Mouse (Mus musculus) lung, embryonic 14.5 days (tissue): ENCODE measurements at regions not wholly inside any gene's neighbourhood (a gene's known extent, or its start where the extent isn't known, plus 50 kb on each side); places are given as distances from the start of the nearest gene placed in this dataset.
A peak's percentile ranks its signal among the peaks of the same experiment; 100 is the strongest.

Experiments
- ATAC-seq: fragments of 200-750 bp; cut with Nextera tagmentation; 2 replicates; pipeline ENCODE4 v1.8.0; 2017; ENCODE audit warnings: mild to moderate bottlenecking, moderate TSS enrichment, moderate library complexity; ENCODE audit not compliant: insufficient read depth
- DNase-seq: peaks from one replicate; pipeline ENCODE4 v3.0.0-alpha.2; 2015
- H3K27ac ChIP-seq: fragments of 300-500 bp; sonication (generic); 2 replicates; pipeline ENCODE4 v1.5.1; 2014; ENCODE audit warnings: low read depth, mild to moderate bottlenecking, moderate library complexity
- H3K27me3 ChIP-seq: fragments of 300-500 bp; sonication (generic); 2 replicates; pipeline ENCODE4 v1.6.1; 2014; ENCODE audit warnings: low read length, control low read depth; ENCODE audit not compliant: insufficient read depth
- H3K36me3 ChIP-seq: fragments of 300-500 bp; sonication (generic); 2 replicates; pipeline ENCODE4 v1.6.1; 2014; ENCODE audit warnings: control low read depth; ENCODE audit not compliant: insufficient read depth
- H3K4me1 ChIP-seq: fragments of 300-500 bp; sonication (generic); 2 replicates; pipeline ENCODE4 v1.6.1; 2014; ENCODE audit warnings: antibody characterized with exemption, control low read depth; ENCODE audit not compliant: insufficient read depth
- H3K4me2 ChIP-seq: fragments of 300-500 bp; sonication (generic); 2 replicates; pipeline ENCODE4 v1.6.1; 2014; ENCODE audit warnings: mild to moderate bottlenecking
- H3K4me3 ChIP-seq: fragments of 300-500 bp; sonication (generic); 2 replicates; pipeline ENCODE4 v1.5.1; 2014; ENCODE audit warnings: low read depth, low read length
- H3K9ac ChIP-seq: fragments of 300-500 bp; sonication (generic); 2 replicates; pipeline ENCODE4 v1.6.1; 2014
- H3K9me3 ChIP-seq: fragments of 300-500 bp; sonication (generic); 2 replicates; pipeline ENCODE4 v1.6.1; 2016; ENCODE audit warnings: low read depth, low read length, control low read depth
- CTCF ChIP-seq: IDR thresholded peaks from 2 replicates; pipeline ENCODE4 v1.5.1; 2016; ENCODE audit warnings: antibody characterized with exemption, low read depth
- WGBS: fragments of 180-500 bp; shearing (Covaris S2); extraction: QIAGEN DNeasy Blood & Tissue Kit; methylation state at CpG from one replicate; pipeline ENCODE4 v1.1.7; 2014; 5-methylcytosine and 5-hydroxymethylcytosine counted together

DNA sequence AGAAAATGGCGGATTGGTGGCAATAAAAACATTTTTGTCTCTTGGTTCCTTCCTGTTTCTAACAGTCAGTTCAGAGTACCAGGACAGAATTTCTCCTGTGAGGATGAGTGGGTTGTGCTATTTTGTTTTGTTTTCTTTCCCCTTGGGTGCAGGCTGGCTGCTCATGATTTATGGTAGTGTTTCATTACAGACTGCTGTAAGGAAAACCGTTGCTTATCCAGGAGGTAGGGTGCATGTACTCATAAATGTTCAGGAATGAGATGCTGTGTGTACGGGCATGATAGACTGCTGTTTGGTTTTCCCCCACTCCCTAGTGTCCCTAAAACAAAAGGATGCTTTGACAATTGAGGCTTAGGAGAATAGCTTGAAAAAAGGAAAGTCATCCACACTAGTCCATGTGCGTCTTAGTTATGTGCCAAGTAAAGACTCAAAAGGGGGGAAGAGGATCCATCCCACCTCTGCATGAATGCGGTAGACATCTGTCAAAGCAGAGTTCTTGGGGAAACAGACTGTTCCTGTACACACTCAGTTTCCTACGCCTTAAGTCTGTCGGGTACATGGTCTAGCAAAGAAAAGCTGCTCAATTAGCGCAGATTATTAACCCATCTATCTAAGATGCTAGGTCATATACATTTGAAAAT lies 158.9 kb upstream of the Arid1b start:
- Histone ChIP-seq H3K27me3 (no peaks in the 10 kb centered on the region), H3K36me3 (no peaks in the 10 kb centered on the region), H3K9ac (no peak overlapping the region), H3K9me3 (no peaks in the 10 kb centered on the region), H3K4me2 (no peak overlapping the region), H3K4me1 (peaks cover 9% of the 10 kb centered on the region), H3K4me3 (no peak overlapping the region), H3K27ac (no peak overlapping the region)
- ATAC-seq (no peak), DNase-seq (no peak)
- TF ChIP-seq CTCF, result no peak
- 68% methylated on average over 8 of the region's 8 CpGs for WGBS

DNA sequence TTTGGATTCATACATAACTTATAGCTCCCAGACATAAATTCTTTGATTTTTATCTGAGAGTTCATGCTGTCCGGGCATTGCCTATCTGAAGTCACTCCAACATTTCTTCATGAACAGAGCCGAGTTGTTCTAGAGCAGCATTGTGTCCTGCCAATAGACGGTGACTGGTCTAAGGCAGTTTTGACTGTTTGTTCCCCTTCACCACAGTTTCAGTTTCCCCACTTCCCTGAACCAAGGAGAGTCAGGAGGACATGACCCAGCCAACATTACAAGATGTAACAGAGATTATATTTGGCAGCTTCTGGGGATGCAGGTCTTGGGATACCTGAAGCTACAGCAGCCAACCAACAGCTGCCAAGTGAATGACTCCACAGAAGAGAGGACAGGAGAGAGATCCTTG lies 154.0 kb upstream of the Arid1b start:
- DNase-seq, result no peak
- no peaks in the 10 kb centered on the region for H3K4me1 ChIP-seq
- H3K9me3 ChIP-seq, result no peaks in the 10 kb centered on the region
- 90% methylated on average over 3 of the region's 3 CpGs for WGBS
- no peak overlapping the region for H3K4me3 ChIP-seq
- H3K9ac ChIP-seq, result no peak overlapping the region
- H3K4me2 ChIP-seq, result no peak overlapping the region
- no peak for TF ChIP-seq CTCF
- H3K36me3 ChIP-seq, result no peaks in the 10 kb centered on the region
- no peak overlapping the region for H3K27ac ChIP-seq
- no peaks in the 10 kb centered on the region for H3K27me3 ChIP-seq
- ATAC-seq, result no peak

DNA sequence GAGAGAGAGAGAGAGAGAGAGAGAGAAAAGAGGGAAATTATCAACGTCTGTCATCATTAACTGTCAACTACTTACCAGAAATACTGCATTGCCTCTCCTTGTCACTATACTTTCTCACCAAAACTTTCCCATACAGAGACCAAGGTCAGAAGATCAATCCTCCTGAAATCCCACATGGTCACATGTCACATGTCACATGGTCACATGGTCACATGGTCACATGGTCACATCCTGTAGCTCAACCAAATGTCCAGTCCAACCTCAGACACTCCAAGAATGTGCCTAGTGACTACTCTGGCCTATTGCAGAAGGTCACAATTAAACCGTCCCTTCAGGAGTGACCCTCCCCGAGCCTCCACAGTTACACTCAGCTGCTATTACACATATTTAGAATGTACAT lies 135.8 kb upstream of the Arid1b start:
- no peak for TF ChIP-seq CTCF
- Histone ChIP-seq H3K9me3 (no peaks in the 10 kb centered on the region), H3K4me2 (no peak overlapping the region), H3K9ac (no peak overlapping the region), H3K27me3 (no peaks in the 10 kb centered on the region), H3K4me1 (no peaks in the 10 kb centered on the region), H3K4me3 (no peak overlapping the region), H3K27ac (no peak overlapping the region), H3K36me3 (no peaks in the 10 kb centered on the region)
- ATAC-seq (no peak), DNase-seq (no peak)
- 79% methylated on average over 3 of the region's 3 CpGs for WGBS

DNA sequence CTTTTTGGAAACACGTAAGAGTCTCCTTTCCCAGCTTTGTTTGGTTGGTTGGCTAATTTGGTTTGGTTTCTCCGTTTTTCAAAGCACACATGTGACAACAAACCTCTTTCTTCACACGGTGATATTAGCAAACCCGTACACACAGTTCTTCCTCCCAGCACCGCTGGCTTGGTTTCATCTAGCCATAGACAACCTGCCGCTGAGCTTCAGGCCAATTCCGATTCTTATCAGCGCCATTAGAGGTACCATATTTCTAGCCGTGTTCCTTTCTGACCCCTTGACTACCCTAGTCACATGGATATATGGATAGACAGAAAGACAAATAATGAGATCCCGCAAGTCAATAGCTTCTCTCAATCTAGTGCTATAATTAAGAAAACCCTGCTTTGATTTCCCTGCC lies 129.2 kb upstream of the Arid1b start:
- peaks cover 6% of the 10 kb centered on the region; the same call in 1 of the 2 replicates for H3K4me1 ChIP-seq
- WGBS, result 81% methylated on average over 10 of the region's 10 CpGs
- ATAC-seq, result no peak
- H3K4me3 ChIP-seq, result no peak overlapping the region
- no peaks in the 10 kb centered on the region for H3K27me3 ChIP-seq
- no peak for DNase-seq
- no peaks in the 10 kb centered on the region for H3K9me3 ChIP-seq
- TF ChIP-seq CTCF, result no peak
- no peaks in the 10 kb centered on the region for H3K36me3 ChIP-seq
- no peak overlapping the region for H3K9ac ChIP-seq
- H3K4me2 ChIP-seq, result no peak overlapping the region
- no peak overlapping the region for H3K27ac ChIP-seq

DNA sequence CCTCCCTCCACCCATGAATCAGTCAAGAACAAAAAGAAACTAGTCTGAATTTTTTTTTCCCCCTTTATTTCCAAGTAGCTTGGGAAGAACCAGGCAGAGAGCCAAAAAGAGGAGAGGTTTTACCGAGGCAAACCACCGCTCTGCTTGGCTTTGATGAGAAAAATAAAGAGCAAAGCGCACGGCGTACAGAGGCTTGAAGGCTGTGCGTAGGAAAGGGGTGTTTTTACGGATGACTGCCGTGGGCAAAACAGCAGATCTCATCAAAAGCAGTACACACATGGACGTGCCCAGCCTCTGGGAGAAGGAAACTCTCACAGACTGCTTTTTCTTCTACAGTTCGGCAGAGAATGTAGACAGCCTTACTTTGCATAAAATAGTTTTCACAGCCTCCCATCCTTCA lies 128.5 kb upstream of the Arid1b start:
- DNase-seq (peak; percentile 81), ATAC-seq (no peak; the same call in 1 of the 2 replicates)
- no peak overlapping the region for H3K4me3 ChIP-seq
- no peaks in the 10 kb centered on the region for H3K27me3 ChIP-seq
- H3K27ac ChIP-seq, result peak overlapping the region; percentile 16; the same call in 1 of the 2 replicates
- 0 out of 2 replicates have a peak overlapping the region, but pooled peaks have one; percentile 27 for H3K9ac ChIP-seq
- H3K36me3 ChIP-seq, result no peaks in the 10 kb centered on the region
- H3K4me1 ChIP-seq, result peaks cover 6% of the 10 kb centered on the region; the same call in 1 of the 2 replicates
- no peaks in the 10 kb centered on the region for H3K9me3 ChIP-seq
- H3K4me2 ChIP-seq, result peak overlapping the region; percentile 47
- no peak for TF ChIP-seq CTCF
- WGBS, result 18% methylated on average over 10 of the region's 10 CpGs

DNA sequence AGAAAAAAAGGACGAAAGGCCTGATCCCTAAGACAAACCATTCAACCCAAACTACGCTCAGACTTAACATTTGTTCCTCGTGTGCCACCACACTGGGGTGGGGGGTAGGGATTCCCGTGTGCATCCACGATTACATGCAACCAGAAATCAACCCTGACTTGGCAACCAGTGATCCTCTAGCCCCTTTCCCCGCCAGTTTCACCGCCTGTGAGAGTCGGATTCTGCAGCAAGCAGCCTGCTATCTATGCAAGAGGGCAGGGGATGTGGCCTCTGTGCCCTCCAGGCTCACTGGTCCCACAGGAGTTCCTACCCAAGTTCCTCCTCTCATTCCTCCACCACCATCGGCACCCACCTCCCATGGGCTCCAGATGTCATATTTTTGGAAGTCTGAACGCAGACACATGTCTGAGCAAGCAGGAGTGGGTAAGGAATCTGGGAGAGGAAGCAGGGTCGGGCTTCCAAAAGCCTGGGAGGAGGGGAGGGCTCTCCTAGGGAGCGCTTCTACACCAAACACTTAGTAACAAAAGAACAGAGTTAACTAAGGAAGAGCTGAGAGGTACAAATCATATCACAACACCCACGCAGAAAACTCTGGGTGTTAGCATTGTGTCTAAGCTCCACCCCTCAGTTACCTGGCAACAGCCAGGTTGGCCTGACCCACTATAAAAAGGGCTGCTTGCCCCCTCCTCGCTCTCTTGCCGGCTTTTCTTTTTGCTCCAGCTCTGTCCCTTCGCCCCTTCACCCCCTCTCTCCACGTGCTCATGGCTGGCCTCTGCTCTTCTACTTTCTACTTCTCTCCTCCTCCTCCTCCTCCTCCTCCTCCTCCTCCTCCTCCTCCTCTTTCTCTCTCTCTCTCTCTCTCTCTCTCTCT lies 127.9 kb upstream of the Arid1b start:
- peak; percentile 75 for ATAC-seq
- no peaks in the 10 kb centered on the region for H3K9me3 ChIP-seq
- H3K4me3 ChIP-seq, result no peak overlapping the region
- H3K4me2 ChIP-seq, result peak overlapping the region; percentile 47
- no peaks in the 10 kb centered on the region for H3K27me3 ChIP-seq
- no peak for TF ChIP-seq CTCF
- no peak overlapping the region for H3K9ac ChIP-seq
- WGBS, result 34% methylated on average over 17 of the region's 17 CpGs
- DNase-seq, result peak; percentile 20
- H3K36me3 ChIP-seq, result no peaks in the 10 kb centered on the region
- H3K4me1 ChIP-seq, result peaks cover 6% of the 10 kb centered on the region; the same call in 1 of the 2 replicates
- peak overlapping the region; percentile 16; the same call in 1 of the 2 replicates for H3K27ac ChIP-seq

DNA sequence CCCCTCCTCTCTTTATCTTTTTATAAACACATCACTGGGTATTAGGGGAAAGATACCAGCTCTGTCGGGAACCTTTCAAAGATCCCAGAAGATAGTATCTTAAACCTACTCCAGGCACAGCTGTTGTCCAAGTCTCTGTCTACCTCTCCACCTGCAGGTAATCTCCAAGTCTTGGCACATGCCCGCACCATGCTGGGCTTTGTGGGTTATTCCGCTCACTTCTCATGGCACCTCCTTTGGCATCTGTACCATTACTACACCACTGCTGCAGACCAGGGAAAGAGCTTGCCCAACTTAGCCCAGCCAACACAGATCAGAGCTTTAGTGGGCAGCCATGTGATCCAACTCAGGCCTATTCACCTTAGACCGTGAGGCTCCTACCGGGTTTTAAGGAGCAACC lies 127.0 kb upstream of the Arid1b start:
- ATAC-seq (no peak), DNase-seq (no peak)
- Histone ChIP-seq H3K36me3 (no peaks in the 10 kb centered on the region), H3K27ac (no peak overlapping the region), H3K4me1 (peaks cover 6% of the 10 kb centered on the region; the same call in 1 of the 2 replicates), H3K27me3 (no peaks in the 10 kb centered on the region), H3K9ac (no peak overlapping the region), H3K9me3 (no peaks in the 10 kb centered on the region), H3K4me2 (no peak overlapping the region), H3K4me3 (no peak overlapping the region)
- TF ChIP-seq CTCF, result no peak
- WGBS, result 85% methylated on average over 5 of the region's 5 CpGs
